Mouse (Mus musculus) telencephalon, adult 2 months (tissue): ENCODE results near the gene Cab39l.
"Not testable (repeated sequence)": the region's sequence is repeated elsewhere in the genome, so short reads cannot be mapped to it uniquely, and the experiment has no call there.

Experiments
- DNase-seq: peaks from one replicate; pipeline ENCODE4 v3.0.0-alpha.2; 2011; ENCODE audit warnings: low read depth, low spot score

The Cab39l gene

DNA sequence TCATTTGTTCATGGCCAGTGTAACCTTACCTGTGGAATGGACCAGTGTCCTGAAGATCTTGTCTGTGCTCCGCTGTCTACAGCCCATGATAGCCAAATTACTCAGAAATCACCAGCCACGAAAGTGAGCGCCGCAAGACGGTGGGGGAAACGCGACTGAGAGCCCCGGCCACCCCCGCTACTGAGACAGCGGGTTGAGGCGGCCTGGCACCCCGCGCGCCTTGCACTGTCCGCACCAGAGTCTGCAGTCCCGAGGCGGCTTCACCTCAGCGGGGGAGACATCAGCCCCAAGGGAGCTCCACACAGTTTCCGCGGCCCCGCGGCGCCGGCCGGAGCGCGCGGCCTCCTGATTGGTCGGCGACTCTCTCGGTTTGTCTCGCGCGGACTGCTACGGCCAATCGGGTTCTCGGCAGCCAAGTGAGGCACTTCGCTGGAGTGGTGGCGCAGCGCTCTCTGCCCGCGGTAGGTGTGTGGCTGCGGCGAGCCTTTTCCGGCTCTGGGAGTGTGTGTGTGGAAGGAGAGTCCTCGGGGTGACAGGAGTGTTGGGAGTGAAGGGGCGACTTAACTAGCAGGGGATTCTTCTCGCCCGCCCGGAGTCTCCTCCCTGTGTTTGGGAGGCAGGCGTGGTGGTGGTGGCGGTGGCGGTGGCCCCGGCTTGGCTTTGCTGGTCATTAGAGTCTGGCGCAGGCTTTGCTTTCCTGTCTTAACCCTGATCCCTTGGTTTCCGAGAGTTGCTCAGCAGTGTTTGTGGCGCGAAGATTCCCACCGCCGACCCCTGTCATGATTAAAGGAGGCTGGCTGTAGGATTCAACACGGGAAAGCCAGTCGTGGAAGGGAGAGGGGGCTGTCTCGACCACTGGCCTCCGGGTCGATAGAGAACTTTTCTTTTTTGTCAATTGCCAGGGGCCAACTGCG, at the start of gene Cab39l, which contains the start of gene Setdb2:
TSS of gene Cab39l (plus strand) at position 415 of the 914 bp plus-strand sequence.
TSS of gene Setdb2 (minus strand) at position 327 of the 914 bp plus-strand sequence.
- DNase-seq = peak; percentile 84

DNA sequence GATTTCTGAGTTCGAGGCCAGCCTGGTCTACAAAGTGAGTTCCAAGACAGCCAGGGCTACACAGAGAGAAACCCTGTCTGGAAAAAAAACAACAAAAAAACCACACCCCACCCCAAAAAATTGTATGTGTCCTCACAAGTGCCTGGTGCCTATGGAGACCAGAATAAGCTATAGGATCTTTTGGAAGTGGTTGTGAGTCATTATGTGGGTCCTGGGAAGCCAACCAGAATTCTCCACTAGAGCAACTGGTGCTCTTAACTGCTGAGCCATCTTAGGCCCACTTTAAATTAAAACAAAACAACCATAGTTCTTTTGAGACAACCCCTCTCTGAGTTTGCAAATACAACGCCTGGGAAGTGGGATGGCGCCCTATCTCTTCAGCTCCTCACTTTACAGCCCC, 45.5 kb upstream of the Cab39l start, which contains the start of gene Phf11c:
TSS of gene Phf11c (minus strand) at position 101 of the 400 bp plus-strand sequence.
- no peak for DNase-seq

- no peak for DNase-seq
These were observed 43.8 kb upstream of the Cab39l start for GRCm38 (mm10) chr14:59396999-59397398.

- DNase-seq = not testable (repeated sequence)
These were observed 25.8 kb upstream of the Cab39l start for GRCm38 (mm10) chr14:59414979-59415378.

- no peak for DNase-seq
These were observed 22.6 kb upstream of the Cab39l start for GRCm38 (mm10) chr14:59418171-59418570.

GRCm38 (mm10) chr14:59422912-59423663, 17.7 kb upstream of the Cab39l start:
- no peak for DNase-seq

DNA sequence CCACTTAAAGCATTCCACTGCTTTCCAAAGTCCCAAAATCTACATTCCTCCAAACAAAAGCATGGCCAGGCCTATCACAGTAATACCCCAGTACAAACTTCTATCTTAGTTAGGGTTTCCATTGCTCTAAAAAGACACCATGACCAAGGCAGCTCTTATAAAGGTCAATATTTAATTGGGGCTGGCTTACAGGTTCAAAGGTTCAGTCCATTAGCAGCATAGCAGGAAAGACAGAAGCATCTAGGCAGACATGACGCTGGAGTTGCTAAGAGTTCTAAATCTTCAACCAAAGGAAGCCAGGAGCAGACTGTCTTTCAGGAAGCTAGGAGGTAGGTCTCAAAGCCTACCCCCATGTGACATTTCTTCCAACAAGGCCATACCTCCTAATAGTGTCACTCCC, 10.2 kb upstream of the Cab39l start:
- DNase-seq = no peak

GRCm38 (mm10) chr14:59433902-59434301, 6.9 kb upstream of the Cab39l start:
- no peak for DNase-seq

- DNase-seq = no peak
These were observed 5.6 kb upstream of the Cab39l start for GRCm38 (mm10) chr14:59435206-59435605.

DNA sequence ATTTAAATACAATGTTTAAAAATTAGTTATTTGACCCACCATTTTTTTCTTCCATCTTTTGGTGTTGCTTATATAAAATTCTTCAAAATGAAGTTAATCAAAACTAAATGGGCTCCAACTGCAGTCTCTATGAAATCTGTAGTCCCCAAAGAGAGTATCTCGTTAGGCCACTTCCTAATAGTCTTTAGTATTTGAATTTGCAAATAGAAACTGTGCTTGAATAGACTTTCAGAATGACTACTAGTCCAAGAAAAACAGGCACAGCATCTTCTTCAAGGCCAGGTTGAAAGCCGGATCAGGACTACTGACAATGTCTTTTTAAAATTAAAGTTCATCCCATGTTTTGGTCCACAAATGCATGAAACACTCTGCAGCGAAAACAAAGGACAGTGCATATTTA, 3.4 kb upstream of the Cab39l start:
- no peak for DNase-seq

DNA sequence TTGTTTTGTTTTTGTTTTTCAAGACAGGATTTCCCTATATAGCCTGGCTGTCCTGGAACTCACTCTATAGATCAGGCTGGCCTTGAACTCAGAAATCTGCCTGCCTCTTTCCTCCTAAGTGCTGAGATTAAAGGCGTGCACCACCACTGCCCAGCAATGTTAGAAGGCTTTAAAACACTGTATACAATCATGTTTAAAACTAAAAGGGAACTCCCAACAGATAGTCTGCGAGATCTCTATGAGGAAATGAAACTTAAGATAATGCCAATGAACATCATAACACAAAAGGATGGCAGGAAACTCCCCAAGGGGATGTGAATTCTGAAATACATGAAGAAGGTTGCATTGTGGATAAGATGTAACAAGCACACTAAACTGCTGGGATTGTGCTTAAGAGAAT, 2.3 kb upstream of the Cab39l start:
- DNase-seq = no peak

DNA sequence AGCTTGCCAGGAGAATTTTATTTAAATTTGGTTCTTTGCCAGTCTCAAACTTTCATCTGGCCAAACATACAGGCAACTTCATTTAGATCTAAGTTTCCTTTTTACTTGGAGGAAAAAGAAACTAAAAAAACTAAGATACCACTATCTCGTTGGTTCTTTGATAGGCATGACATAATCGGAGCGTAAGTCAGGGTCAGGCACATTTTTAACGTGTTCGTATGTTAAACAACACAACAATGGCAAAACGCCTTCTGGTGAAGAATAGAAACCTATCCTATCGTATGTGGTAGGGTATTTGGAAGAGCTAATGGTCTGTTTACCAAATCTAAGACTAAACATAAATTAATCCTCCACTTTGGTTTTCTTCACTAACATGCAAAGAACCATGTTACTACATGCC, 733 bp upstream of the Cab39l start:
- no peak for DNase-seq

DNA sequence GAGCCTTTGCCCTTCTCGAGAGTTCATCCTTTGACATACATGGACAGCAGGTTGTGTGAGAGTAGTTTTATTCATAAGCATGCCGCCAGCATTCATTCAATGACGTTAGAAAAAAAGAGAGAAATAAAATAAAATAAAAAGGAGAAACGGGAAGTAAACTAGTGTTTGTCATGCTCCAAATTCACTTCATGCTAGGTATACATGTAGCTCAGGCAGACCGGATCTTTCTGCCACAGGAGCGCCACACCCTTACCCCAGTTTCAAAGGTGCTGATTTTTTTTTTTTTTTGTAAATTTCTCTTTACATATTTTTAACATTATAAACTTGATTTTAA, 667 bp downstream of the Cab39l start:
- no peak for DNase-seq

DNA sequence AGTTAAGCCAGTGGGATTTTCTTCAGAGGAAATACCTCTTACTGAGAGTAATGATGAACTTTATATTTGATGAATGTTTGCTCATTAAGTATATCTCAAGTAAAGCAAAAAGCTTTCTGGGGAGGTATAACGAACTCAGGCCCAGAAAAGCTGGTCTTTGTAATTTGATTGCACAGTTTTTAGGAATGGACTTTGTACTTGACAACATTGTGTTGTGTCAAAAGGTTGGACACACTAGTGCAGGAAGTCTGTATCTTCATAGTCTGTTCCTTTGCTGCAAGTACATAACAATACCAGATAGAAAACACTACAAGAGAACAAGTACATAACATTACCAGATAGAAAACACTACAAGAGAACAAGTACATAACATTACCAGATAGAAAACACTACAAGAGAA, 4.6 kb downstream of the Cab39l start:
- DNase-seq = no peak

- DNase-seq = no peak
These were observed 7.2 kb downstream of the Cab39l start for GRCm38 (mm10) chr14:59447981-59448380.

- peak; percentile 33 for DNase-seq
These were observed 25.7 kb downstream of the Cab39l start for GRCm38 (mm10) chr14:59466503-59466902.

DNA sequence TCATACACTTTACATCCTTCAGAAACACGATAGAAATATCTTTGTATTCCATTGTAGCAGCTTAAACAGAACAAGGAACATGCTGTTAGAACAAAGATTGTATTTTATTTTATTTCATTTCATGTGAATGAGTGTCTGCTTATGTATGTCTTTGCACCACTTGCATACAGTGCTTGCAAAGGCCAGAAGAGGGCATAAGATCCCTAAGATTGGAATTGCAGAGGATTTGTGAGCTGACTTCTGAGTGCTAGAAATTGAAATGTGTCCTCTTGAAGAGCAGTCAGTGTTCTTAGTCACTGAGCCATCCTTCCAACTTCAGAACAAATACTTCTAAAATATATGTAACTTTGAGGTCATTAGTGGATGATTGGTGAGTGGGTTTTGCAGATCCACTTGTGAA, 27.0 kb downstream of the Cab39l start:
- DNase-seq = no peak

- no peak for DNase-seq
These were observed 30.0 kb downstream of the Cab39l start for GRCm38 (mm10) chr14:59470781-59471180.

DNA sequence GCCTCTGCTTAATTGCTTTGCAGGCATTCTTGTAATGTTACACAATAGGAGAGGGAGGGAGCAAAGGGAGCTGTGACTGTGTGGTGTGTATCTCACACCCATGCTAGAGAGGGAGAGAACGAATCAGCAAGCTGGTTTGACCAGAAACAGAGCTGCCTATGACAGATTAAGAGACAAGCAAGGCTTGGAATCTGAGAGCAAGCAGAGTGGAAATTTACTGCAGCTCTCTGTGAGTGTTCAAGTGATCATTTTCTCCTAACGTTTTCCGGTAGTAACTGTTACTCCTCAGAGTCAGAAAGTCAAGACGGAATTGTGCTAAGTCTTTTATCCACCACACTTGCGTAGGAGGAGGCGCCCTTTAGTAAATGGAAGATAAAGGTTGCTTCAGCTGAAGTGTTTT, 37.9 kb downstream of the Cab39l start:
- peak; percentile 57 for DNase-seq

GRCm38 (mm10) chr14:59485247-59485810, 44.6 kb downstream of the Cab39l start:
- DNase-seq = no peak

GRCm38 (mm10) chr14:59492376-59492775, 51.6 kb downstream of the Cab39l start:
- DNase-seq = no peak

GRCm38 (mm10) chr14:59497928-59498327, 57.2 kb downstream of the Cab39l start:
- DNase-seq = no peak
